Mouse (Mus musculus) E14TG2a.4 (cell line): ENCODE results near the gene Rsf1.

ENCODE experiments used
- CTCF ChIP-seq: conservative IDR thresholded peaks from 2 replicates; pipeline ENCODE4 v1.5.1; 2014; ENCODE audit warnings: low read length
- NANOG ChIP-seq: IDR thresholded peaks from 2 replicates; pipeline ENCODE4 v1.6.1; 2014; ENCODE audit warnings: borderline replicate concordance, low read length, mixed read lengths
- POU5F1 ChIP-seq: IDR thresholded peaks from 2 replicates; pipeline ENCODE4 v1.6.1; 2014; ENCODE audit warnings: low read length, borderline replicate concordance

GRCm38 (mm10) chr7:97591336-97591735, 11.6 kb downstream of the Rsf1 start:
- TF ChIP-seq CTCF = no peak
- no peak for TF ChIP-seq POU5F1
- TF ChIP-seq NANOG = no peak
